Mouse (Mus musculus): ENCODE measurements around the gene Chmp4b. TPM values are rescaled to one million over a fixed set of nuclear protein-coding genes. Genes with fewer than 3 reads are reported as not detected.

The Chmp4b gene
- total and polyA plus RNA-seq, 2 experiments, result 37.6 to 57.7 TPM

DNA sequence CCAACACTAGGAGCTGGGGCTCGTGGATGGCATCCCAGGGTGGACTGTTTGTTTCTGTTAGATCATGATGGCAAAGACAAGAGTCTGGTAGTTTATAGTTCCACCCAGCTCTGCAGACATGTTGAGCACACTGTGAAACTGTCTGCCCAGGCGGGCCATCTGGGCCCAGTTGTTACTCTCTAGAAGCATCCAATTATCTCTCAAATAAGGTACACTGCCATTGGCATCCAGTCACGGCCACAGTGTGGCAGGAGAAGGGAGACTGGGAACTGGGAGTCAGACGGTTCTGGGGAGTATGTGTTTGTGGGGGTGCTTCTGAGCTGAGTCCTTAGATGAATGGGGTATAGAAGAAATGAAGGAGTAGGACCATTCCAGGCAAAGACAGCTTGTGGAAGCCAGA lies 18.6 kb downstream of the Chmp4b start:
- DNase-seq (ENCODE audit: extremely low read depth, low read depth, low spot score), result no peak
- peaks cover 46% of the 10 kb centered on the region; the same call in 1 of the 2 replicates for H3K79me2 ChIP-seq (ENCODE audit: control insufficient read depth, insufficient read depth, low read length)
- no peak overlapping the region for H3K9ac ChIP-seq (ENCODE audit: low read depth, low read length)
- no peaks in the 10 kb centered on the region for H3K36me3 ChIP-seq (ENCODE audit: control insufficient read depth, insufficient read depth, low read length)
- H3K27ac ChIP-seq (replicated peaks; ENCODE audit: insufficient read depth, low read depth, low read length), result no peak overlapping the region
- no peaks in the 10 kb centered on the region for H3K27me3 ChIP-seq (ENCODE audit: control insufficient read depth, insufficient read depth, low read length)
- no peak overlapping the region for H3K4me3 ChIP-seq (ENCODE audit: insufficient read depth, low read depth, low read length)
- peaks cover under 1% of the 10 kb centered on the region; the same call in 1 of the 2 replicates for H3K4me1 ChIP-seq (ENCODE audit: control insufficient read depth, insufficient read depth, low read length)
- no peak for TF ChIP-seq CTCF (IDR thresholded peaks at IDR 0.05; ENCODE audit: low read depth, low read length)
- no peak for TF ChIP-seq POLR2A (IDR thresholded peaks at IDR 0.05; ENCODE audit: extremely low read depth, insufficient read depth, low read length)
- WGBS, result 86% methylated on average over 4 of the region's 4 CpGs

DNA sequence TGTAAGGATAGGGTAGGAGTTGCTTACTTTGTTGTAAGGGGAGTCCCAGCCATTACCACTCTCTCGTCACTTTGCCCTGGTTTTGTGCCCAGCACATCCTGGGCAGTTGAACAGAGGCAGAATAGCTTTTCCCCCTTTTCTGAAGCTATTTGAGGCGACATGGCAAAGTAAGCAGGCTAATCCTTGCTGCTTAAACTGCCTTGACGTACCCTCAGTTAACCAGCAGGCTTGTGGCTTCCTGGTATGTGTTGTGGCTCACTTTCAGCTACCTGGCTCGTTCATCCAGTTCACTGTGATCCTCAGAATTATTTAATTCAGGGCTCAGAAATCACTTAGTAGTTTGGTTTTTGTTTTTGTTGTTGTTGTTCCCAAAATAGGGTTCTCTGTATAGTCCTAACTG lies 19.2 kb downstream of the Chmp4b start:
- TF ChIP-seq CTCF (IDR thresholded peaks at IDR 0.05; ENCODE audit: low read depth, low read length) (no peak), POLR2A (IDR thresholded peaks at IDR 0.05; ENCODE audit: extremely low read depth, insufficient read depth, low read length) (no peak)
- H3K4me1 ChIP-seq (ENCODE audit: control insufficient read depth, insufficient read depth, low read length), result peaks cover 6% of the 10 kb centered on the region
- no peak overlapping the region for H3K27ac ChIP-seq (replicated peaks; ENCODE audit: insufficient read depth, low read depth, low read length)
- WGBS, result 86% methylated on average over 4 of the region's 4 CpGs
- no peak for DNase-seq (ENCODE audit: extremely low read depth, low read depth, low spot score)
- H3K36me3 ChIP-seq (ENCODE audit: control insufficient read depth, insufficient read depth, low read length), result no peaks in the 10 kb centered on the region
- H3K27me3 ChIP-seq (ENCODE audit: control insufficient read depth, insufficient read depth, low read length), result no peaks in the 10 kb centered on the region
- no peak overlapping the region for H3K4me3 ChIP-seq (ENCODE audit: insufficient read depth, low read depth, low read length)
- H3K9ac ChIP-seq (ENCODE audit: low read depth, low read length), result no peak overlapping the region
- H3K79me2 ChIP-seq (ENCODE audit: control insufficient read depth, insufficient read depth, low read length), result peaks cover 41% of the 10 kb centered on the region; the same call in 1 of the 2 replicates

DNA sequence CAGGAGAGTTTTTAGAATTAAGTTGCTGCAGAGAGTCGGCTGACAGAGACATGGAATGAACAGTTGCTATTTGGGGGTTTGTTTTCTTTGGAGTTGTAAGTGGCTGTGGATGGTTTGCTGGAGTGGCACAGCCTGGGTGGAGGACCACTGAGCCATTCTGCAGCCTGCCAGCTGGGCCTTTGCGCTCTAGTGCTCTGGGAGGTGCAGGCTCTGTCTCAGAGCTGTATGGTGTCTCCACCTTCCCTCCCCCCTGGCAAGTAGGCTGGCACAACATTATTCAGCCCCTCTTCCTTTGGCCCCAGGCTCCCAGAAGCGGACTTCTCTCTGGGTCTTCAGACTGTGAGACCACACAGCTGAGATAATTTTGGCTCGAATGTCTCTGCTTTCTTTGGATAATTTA lies 22.5 kb downstream of the Chmp4b start:
- Histone ChIP-seq H3K4me1 (ENCODE audit: control insufficient read depth, insufficient read depth, low read length) (peaks cover 9% of the 10 kb centered on the region), H3K9ac (ENCODE audit: low read depth, low read length) (no peak overlapping the region), H3K27ac (replicated peaks; ENCODE audit: insufficient read depth, low read depth, low read length) (no peak overlapping the region), H3K79me2 (ENCODE audit: control insufficient read depth, insufficient read depth, low read length) (peaks cover 35% of the 10 kb centered on the region; the same call in 1 of the 2 replicates), H3K36me3 (ENCODE audit: control insufficient read depth, insufficient read depth, low read length) (no peaks in the 10 kb centered on the region), H3K4me3 (ENCODE audit: insufficient read depth, low read depth, low read length) (no peak overlapping the region), H3K27me3 (ENCODE audit: control insufficient read depth, insufficient read depth, low read length) (no peaks in the 10 kb centered on the region)
- 95% methylated on average over 4 of the region's 4 CpGs for WGBS
- no peak for DNase-seq (ENCODE audit: extremely low read depth, low read depth, low spot score)
- TF ChIP-seq POLR2A (IDR thresholded peaks at IDR 0.05; ENCODE audit: extremely low read depth, insufficient read depth, low read length) (no peak), CTCF (IDR thresholded peaks at IDR 0.05; ENCODE audit: low read depth, low read length) (no peak)

DNA sequence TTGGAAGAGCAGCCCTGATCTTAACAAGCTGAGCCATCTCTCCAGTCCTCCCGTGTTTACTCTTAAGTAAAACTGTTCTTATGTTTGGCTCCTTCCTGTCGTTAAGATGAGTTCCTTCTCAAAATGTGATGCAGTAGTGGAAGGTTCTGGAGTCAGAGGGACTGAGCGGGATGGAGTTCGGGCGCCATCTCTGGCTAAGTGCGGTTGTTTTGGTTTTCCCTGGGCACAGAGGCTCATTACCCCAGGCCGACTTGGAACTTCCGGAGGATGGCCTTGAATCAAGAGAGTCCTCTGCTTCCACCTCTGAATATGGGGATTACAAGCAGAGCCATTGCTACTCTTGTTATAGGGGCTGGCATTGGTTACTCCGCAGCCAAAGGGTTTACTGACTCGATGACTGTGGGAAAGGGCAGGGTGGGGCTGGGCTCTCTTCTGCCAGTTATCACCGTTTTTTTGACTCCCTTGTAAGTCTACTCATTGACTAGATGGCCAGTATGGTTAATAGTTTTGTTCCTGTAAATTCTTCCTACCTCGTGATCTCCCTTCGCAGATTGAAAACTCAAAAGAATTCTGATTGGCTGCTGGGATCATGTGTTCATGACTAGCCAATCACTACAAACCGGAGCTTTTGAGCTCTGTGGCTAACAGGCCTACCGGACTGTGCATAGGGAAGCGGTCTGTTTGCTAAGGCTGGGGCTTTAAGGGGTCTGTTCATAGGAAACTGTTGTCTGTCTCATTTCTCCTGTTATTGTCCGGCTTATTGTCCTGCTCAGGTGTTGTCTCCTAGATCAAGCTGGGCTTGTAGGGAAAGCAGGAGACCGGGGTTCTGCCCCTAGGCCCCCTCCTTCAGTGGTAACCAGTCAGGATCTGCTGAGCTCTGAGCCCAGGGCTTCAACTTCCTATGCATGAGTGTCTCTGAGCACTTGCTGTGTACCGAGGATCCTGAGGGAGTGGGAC lies 25.4 kb downstream of the Chmp4b start:
- H3K4me3 ChIP-seq (ENCODE audit: insufficient read depth, low read depth, low read length), result no peak overlapping the region; the same call in 1 of the 2 replicates
- peak overlapping the region; percentile 41 for H3K27ac ChIP-seq (replicated peaks; ENCODE audit: insufficient read depth, low read depth, low read length)
- H3K27me3 ChIP-seq (ENCODE audit: control insufficient read depth, insufficient read depth, low read length), result no peaks in the 10 kb centered on the region
- WGBS, result 66% methylated on average over 19 of the region's 19 CpGs
- H3K4me1 ChIP-seq (ENCODE audit: control insufficient read depth, insufficient read depth, low read length), result peaks cover 9% of the 10 kb centered on the region
- peaks cover 42% of the 10 kb centered on the region; the same call in 1 of the 2 replicates for H3K79me2 ChIP-seq (ENCODE audit: control insufficient read depth, insufficient read depth, low read length)
- TF ChIP-seq CTCF (IDR thresholded peaks at IDR 0.05; ENCODE audit: low read depth, low read length) (peak; percentile 20; the same call in 1 of the 2 replicates), POLR2A (IDR thresholded peaks at IDR 0.05; ENCODE audit: extremely low read depth, insufficient read depth, low read length) (no peak)
- DNase-seq (ENCODE audit: extremely low read depth, low read depth, low spot score), result peak; percentile 43
- peak overlapping the region; percentile 20 for H3K9ac ChIP-seq (ENCODE audit: low read depth, low read length)
- no peaks in the 10 kb centered on the region for H3K36me3 ChIP-seq (ENCODE audit: control insufficient read depth, insufficient read depth, low read length)

DNA sequence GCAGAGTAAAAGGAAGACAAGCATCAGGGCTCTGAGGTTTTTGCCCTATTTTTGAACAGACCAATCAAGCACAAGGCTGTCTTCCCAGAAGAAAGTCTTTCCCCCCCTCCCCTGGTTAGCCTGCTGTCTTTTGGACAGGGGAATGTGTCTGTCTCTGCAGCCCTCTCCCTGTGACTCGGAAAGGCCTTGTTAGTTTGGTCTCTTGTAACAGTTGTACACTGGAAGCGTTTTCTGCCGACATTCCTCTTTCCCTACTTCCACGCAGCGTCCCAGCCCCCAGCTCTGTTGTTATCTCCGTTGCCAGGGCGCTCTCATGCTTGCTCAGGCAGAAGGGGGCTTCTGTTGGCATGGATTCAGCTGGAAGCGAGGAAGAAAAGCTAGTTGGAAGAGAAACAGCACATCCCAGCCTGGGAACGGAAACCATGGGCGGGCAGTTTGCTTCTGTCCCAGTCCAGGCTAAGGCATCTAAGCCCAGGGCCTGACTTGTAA lies 26.2 kb downstream of the Chmp4b start:
- WGBS, result 64% methylated on average over 10 of the region's 10 CpGs
- Histone ChIP-seq H3K27ac (replicated peaks; ENCODE audit: insufficient read depth, low read depth, low read length) (peak overlapping the region; percentile 41), H3K79me2 (ENCODE audit: control insufficient read depth, insufficient read depth, low read length) (peaks cover 41% of the 10 kb centered on the region; the same call in 1 of the 2 replicates), H3K4me1 (ENCODE audit: control insufficient read depth, insufficient read depth, low read length) (peaks cover 9% of the 10 kb centered on the region), H3K27me3 (ENCODE audit: control insufficient read depth, insufficient read depth, low read length) (no peaks in the 10 kb centered on the region), H3K4me3 (ENCODE audit: insufficient read depth, low read depth, low read length) (no peak overlapping the region; the same call in none of the 2 replicates), H3K36me3 (ENCODE audit: control insufficient read depth, insufficient read depth, low read length) (no peaks in the 10 kb centered on the region), H3K9ac (ENCODE audit: low read depth, low read length) (peak overlapping the region; percentile 3; the same call in 1 of the 2 replicates)
- DNase-seq (ENCODE audit: extremely low read depth, low read depth, low spot score), result no peak
- TF ChIP-seq CTCF (IDR thresholded peaks at IDR 0.05; ENCODE audit: low read depth, low read length), result no peak
- TF ChIP-seq POLR2A (IDR thresholded peaks at IDR 0.05; ENCODE audit: extremely low read depth, insufficient read depth, low read length), result no peak

Data from liver, adult 2 months (tissue).